Mouse (Mus musculus) left cerebral cortex, adult 11 months (tissue): ENCODE data around the gene Selenbp1.
"Not testable (repeated sequence)": the region's sequence is repeated elsewhere in the genome, so short reads cannot be mapped to it uniquely, and the experiment has no call there.

ENCODE experiments used
- DNase-seq: peaks from one replicate; pipeline ENCODE4 v3.0.0; 2022; ENCODE audit warnings: low spot score

The Selenbp1 gene

DNA sequence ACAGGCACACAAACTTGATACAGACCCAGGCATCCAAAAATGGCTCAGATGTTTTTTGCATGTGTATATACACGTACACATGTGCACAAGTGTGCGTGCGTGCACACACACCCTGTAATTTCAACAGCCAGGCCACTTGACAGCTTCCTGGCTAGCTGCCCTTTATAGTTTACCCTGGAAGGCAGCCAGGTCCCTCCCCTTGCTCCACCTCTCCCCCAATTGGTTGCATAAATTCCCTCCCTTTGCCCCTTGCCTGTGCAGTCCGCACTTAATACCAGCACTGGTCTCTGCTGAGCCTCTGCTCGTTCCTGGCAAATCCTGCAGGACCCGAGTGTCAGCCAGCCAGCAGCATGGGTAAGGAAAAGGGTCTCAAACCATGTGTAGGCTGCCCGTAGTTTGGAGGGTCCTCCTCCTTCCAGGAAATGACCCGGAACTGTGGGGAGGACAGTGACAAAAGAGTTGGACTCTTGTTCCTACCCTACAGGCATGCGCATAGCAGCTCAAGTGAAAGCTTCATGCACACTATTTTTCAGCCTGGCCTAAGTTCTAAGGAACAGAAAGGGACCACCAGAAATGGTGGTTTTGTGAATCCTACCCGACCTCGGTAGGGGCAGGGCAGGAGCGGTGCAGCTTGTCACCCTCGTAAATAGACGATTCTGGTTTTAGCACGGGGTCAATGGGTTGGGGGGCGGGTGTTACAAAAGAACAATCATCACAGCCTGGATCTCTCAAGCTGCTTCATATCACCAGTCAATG lies at the start of gene Selenbp1:
Selenbp1 (plus strand) TSS at position 248 of the 756 bp plus-strand sequence.
- peak; percentile 57 for DNase-seq

- peak; percentile 74 for DNase-seq
Observed at GRCm38 (mm10) chr3:94886316-94887224, 46.3 kb upstream of the Selenbp1 start, which contains the start of gene Psmb4. Psmb4 (minus strand) TSS chr3:94886961.

- no peak for DNase-seq
Observed at GRCm38 (mm10) chr3:94888595-94888994, 44.3 kb upstream of the Selenbp1 start.

DNA sequence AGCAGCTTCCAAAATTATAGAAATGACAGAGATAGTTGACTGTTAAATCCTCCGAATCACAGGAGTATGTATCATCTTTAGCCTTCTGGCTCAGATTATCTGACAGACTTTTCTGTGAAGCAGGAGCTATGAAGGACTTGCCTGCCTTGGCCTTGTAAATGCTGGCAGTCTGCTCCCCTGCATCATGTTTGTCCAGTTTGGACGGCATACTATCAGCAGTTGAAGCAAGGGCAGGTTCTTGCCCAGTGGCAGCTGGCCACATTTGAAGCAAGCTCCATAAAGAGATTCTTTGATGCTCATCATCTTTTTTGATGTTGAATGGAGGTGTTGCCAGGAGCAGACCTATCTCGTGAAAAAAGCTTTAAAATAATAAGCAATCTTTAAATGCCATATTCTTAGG lies 38.8 kb upstream of the Selenbp1 start:
- DNase-seq, result no peak

DNA sequence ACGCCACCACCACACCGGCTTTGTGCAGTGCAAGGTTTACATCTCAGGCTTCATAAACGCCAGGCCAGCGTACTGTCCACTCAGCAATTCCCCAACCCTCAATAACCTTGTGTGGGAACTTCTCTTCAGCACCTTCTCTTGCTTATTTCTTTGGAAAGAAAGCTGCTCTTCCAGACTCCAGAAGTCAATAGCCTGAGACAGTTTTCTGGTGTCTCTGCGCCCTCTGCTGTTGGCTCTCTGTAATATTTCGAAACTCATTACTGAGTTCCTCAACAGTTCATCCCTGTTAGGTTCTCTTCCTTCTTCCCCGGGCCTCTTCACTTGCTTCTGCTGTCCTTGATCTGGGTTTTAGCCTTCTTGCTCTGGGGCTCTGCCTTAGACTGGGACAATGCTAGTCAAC lies 30.1 kb upstream of the Selenbp1 start:
- DNase-seq, result peak; percentile 52

DNA sequence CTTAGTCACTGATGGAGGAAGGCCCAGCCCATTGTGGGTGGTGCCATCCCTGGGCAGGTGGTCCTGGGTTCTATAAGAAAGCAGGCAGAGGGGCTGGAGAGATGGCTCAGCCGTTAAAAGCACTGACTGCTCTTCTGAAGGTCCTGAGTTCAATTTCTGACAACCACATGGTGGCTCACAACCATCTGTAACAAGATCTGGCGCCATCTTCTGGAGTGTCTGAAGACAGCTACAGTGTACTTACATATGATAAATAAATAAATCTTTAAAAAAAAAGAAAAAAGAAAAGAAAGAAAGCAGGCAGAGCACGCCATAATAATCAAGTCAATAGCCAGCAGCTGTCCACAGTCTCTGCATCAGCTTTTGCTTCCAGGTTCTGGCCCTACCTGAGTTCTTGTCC lies 28.1 kb upstream of the Selenbp1 start:
- not testable (repeated sequence) for DNase-seq

- DNase-seq, result no peak
Observed at GRCm38 (mm10) chr3:94906482-94906881, 26.4 kb upstream of the Selenbp1 start.

- no peak for DNase-seq
Observed at GRCm38 (mm10) chr3:94911050-94911693, 21.7 kb upstream of the Selenbp1 start.

DNA sequence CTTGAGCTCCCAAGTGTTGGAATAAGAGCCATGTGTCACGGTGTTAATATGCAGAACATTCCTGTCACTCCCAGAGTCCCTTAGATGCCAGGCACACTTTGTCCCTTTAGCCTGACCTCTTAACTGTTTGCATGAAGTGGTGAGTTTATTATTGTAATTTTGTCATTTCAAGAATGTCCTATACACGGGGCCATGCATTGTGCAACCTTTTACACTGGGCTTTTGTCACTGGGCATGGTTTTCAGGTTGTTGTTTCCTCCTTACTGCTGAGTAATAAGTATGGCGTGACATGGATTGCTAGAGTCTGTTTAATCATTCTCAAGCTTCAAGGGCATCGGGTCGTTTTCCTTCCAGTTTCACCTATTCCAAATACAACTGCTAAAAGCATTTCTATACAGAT lies 19.1 kb upstream of the Selenbp1 start:
- no peak for DNase-seq

DNA sequence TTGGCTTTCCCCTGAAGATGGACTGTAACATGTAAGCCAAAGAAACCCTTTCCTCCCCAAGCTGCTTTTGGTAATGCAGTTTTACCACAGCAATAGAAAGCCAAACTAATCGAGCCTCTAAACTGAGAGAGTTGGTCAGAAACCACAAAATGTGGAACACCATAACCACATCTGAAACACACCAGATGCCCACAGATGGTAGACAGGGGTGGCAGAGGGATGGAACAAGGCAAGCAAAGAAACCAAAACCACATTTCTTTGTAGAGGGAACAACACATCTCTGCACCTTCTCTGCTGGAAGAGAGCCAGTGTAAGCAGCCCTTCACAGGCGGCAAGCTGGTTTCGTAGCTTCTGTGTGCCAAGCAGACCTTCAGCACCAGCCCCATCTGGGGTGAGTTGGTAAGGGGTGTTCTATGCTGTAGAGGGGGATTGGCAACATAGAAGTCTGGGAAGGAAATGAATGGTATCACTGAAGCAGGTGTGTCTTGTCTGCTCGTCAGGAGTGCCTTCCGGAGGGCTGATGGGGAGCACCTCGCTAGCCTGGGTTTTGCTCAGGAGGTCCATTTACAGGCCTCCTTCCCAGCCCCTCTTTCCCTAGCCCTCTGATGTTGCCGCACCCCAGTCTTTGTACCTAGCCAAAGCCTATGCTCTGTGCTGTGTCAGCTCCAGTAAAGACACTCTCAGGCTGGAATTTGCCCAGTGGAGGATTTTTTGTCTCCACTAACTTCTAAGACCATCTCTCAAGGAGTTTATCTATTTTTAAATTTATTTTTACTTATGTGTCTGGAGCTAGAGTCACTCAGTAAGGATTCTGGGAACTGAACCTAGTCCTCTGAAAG lies 16.7 kb upstream of the Selenbp1 start:
- no peak for DNase-seq

GRCm38 (mm10) chr3:94917816-94918361 lies 15.0 kb upstream of the Selenbp1 start:
- DNase-seq, result no peak

GRCm38 (mm10) chr3:94918845-94919244 lies 14.0 kb upstream of the Selenbp1 start:
- no peak for DNase-seq

- DNase-seq, result no peak
Observed at GRCm38 (mm10) chr3:94921104-94921503, 11.8 kb upstream of the Selenbp1 start.

GRCm38 (mm10) chr3:94922333-94922732 lies 10.5 kb upstream of the Selenbp1 start:
- no peak for DNase-seq

- DNase-seq, result no peak
Observed at GRCm38 (mm10) chr3:94924688-94925087, 8.2 kb upstream of the Selenbp1 start.

GRCm38 (mm10) chr3:94926301-94926736 lies 6.5 kb upstream of the Selenbp1 start:
- not testable (repeated sequence) for DNase-seq

DNA sequence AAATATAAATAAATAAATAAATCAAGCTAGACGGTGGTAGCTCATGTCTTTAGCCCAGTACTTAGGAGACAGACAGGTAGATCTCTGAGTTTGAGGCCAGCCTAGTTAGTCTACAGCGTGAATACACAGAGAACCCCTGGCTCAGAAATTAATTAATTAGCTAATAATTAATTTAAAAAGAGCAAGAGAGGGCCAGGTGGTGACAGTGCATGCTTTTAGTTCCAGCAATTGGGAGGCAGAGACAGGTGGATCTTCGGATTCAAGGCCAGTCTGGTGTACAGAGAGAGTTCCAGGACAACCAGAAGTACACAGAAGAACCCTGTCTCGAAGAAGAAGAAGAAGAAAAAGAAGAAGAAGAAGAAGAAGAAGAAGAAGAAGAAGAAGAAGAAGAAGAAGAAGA lies 3.9 kb upstream of the Selenbp1 start:
- not testable (repeated sequence) for DNase-seq

GRCm38 (mm10) chr3:94930386-94931266 lies 2.2 kb upstream of the Selenbp1 start:
- not testable (repeated sequence) for DNase-seq

DNA sequence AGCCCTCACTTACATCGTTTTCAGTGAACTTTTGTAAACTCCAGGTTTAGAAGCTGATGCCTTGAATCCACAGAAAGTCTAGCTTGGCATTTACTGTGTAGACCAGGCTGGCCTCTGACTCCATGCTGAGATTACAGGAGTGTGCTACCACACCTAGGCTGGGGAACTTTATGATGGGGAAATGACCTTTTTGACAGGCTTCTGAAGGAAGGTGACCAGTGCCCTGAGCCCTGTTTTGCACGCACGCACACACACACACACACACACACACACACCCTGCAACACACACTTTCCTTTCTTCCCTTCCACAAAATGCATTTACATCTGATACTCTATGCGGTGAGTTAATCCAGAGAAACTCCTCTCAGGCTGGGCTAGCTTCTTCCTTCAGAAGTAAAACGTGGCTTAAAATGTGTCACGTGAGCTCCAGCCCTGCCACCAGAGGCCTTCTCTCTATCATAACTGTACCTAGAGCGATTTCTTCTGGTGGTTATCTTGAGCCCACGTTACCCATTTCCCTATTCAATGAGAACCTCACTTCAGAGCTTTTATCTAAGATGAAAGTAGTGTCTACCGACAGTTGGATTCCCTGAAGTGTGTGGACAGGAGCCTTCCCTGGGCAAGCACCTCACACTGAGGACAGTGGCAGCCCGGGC lies 1.3 kb upstream of the Selenbp1 start:
- not testable (repeated sequence) for DNase-seq

GRCm38 (mm10) chr3:94932279-94932678 lies 577 bp upstream of the Selenbp1 start:
- not testable (repeated sequence) for DNase-seq
